Mouse (Mus musculus): ENCODE results near the gene Nfkbie. TPM values are rescaled to one million over a fixed set of nuclear protein-coding genes. Genes with fewer than 3 reads are reported as not detected.

The Nfkbie gene
- polyA plus RNA-seq, 1 experiment: 5.9 TPM

DNA sequence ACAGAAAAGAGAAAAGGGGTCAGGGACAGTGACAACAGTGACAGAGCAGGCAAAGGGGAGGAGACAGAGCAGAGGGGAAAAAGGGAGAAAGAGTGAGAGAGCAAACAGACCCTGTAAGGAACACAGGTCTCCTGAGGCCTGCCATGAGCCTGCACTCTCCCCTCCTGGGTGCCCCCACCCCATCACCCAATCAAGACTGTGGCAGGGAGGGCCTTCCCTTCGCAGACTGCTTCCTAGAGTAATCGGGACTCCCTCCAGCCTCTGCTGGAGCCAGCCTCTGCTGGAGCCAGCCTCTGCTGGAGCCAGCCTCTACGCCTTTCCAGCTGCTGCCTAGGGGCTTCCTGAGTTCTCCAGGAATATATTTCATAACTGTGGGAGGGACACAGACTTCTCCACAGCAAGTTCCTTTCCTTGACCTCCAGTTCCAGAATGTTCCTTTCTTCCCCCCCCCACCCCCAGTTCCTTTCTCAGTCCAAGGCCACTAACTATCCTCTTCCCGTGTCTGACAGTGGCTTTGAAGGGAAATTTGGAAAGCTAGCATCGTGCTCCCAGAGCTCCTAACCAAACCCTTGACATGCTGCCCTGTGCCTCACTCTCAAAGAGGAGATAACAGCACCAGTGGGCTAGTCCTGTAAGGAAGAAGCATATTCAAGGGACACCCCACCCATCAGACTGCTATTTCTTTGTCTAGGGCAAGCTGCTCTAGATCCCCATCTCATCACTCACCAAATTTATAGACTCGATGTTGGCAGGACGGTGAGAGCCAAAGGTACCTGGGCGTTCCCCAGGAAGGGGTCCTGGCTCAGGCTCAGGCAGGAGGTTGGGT lies 37.3 kb downstream of the Nfkbie start:
- no peak for DNase-seq (ENCODE audit: low read depth, low spot score)
- WGBS: 54% methylated on average over 8 of the region's 8 CpGs

GRCm38 (mm10) chr17:45593479-45593878 lies 38.0 kb downstream of the Nfkbie start:
- no peak for DNase-seq (ENCODE audit: low read depth, low spot score)
- WGBS: 65% methylated on average over 8 of the region's 8 CpGs

GRCm38 (mm10) chr17:45594195-45594594 lies 38.7 kb downstream of the Nfkbie start:
- WGBS: 68% methylated on average over 8 of the region's 8 CpGs
- DNase-seq (ENCODE audit: low read depth, low spot score): no peak

- WGBS: 2% methylated on average over 58 of the region's 58 CpGs
- DNase-seq (ENCODE audit: low read depth, low spot score): no peak
Measured at GRCm38 (mm10) chr17:45594881-45595735, 39.6 kb downstream of the Nfkbie start.

GRCm38 (mm10) chr17:45595736-45596390 lies 40.4 kb downstream of the Nfkbie start:
- 15% methylated on average over 23 of the region's 23 CpGs for WGBS
- no peak for DNase-seq (ENCODE audit: low read depth, low spot score)

DNA sequence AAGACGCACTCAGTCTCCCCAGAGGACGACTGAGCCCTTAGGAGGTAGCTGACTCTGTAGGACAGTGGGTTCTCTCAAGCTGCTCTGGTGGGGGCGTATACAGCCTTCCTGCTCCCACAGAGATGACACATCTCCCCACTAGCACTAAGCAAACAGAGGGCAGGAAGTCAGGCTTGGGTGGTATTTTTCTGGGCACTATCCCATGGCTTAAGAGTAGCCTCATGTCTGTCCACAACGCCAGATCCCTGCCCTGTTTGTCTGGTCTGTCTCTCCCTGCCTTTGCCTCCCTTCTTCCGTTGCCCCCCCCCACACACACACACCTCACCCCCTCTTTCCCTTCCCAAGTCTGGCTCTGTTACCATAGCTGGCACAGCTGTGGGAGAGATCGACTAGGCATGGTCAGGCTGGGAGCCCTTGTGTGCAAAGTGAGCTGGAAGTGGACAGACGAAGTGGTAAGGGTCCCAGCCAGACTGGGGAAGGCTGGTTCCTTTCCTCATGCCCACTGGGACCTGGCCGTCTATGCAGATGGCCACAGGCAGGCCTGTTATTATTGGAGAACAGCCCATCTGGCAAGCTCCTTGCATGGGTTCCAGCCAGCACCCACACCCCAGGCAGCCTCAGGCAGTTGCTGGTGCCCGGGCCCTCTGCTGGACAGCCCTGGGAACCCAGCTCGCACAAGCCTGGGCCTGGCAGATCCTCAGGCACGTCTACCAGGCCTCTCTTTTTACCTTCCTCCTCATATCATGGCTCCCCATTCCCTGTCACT lies 41.3 kb downstream of the Nfkbie start:
- WGBS: 26% methylated on average over 11 of the region's 11 CpGs
- no peak for DNase-seq (ENCODE audit: low read depth, low spot score)

DNA sequence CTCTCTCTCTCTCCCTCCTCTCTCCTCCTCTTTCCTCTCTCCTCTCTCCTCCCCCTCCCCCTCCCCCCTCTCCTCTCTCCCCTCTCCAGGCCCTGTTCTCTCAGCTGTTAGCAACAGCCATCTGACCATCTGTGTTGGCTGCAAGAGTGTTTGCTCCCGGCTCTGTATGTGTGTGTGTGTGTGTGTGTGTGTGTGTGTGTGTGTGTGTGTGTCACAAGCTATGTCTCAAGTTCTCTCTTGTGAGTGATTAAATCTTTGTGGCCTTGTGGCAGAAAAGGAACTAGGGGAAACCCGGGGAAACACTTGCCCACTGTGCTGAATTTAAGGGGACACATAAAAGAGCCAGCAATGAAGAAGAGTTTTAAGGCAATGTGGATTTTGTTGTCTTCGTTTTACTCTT lies 42.3 kb downstream of the Nfkbie start:
- WGBS: 10% methylated on average over 3 of the region's 3 CpGs
- DNase-seq (ENCODE audit: low read depth, low spot score): no peak

- no peak for DNase-seq (ENCODE audit: low read depth, low spot score)
Measured at GRCm38 (mm10) chr17:45598376-45598775, 42.9 kb downstream of the Nfkbie start.

DNA sequence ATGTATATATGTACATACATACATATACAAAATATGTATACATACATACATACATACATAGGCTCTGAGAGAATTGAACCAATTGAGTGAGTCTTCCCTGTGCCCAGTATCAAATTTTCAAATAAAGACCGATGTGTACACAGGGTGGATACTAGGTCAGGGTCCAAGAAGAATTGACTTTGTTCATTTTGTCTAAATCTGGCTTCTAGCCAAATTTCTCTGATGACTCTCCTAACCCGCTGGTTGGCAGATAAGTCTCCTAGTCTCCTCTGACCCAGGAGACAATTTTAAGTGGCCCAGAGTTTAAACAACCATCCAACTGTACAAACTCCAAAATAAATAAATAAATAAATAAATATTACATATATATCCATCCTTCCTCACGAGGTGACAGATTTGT lies 43.4 kb downstream of the Nfkbie start:
- 15% methylated on average over 3 of the region's 3 CpGs for WGBS
- DNase-seq (ENCODE audit: low read depth, low spot score): no peak

More at GRCm38 (mm10) chr17:45598376-45598775, 42.9 kb downstream of the Nfkbie start:
- 51% methylated on average over 2 of the region's 2 CpGs for WGBS

- WGBS: 19% methylated on average over 32 of the region's 32 CpGs
- DNase-seq (ENCODE audit: low read depth, low spot score): no peak
Measured at GRCm38 (mm10) chr17:45599446-45600242, 44.1 kb downstream of the Nfkbie start, which contains the start of gene Slc29a1. Gene Slc29a1 (minus strand): TSS chr17:45599606.

- 85% methylated on average over 8 of the region's 8 CpGs for WGBS
- no peak for DNase-seq (ENCODE audit: low read depth, low spot score)
Measured at GRCm38 (mm10) chr17:45600267-45600666, 44.8 kb downstream of the Nfkbie start.

GRCm38 (mm10) chr17:45601325-45601724 lies 45.8 kb downstream of the Nfkbie start:
- 61% methylated on average over 22 of the region's 22 CpGs for WGBS
- no peak for DNase-seq (ENCODE audit: low read depth, low spot score)

DNA sequence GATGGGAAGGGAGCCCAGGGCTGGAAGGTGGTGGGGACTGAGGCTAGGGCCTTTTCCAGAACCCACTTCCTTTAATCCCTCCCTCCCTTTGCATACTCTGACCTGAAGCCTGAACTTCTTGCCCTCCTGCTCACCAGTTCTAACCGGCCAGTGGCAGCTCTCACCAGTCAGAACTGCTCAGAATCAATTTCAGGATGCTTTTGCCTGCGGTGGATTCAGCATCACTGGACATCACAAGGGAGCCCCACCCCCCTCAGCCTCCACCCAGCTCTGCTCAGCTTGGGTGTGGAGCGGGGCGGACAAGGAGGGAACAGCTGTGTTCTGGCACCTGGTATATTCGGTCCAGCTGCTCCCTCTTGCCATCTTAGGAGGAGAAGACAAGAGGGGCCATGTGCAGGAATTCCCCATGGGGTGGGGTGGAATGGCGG lies 46.4 kb downstream of the Nfkbie start, which contains the start of gene Mymx:
Gene Mymx, minus strand, starts transcription at position 226 of the 428 bp plus-strand sequence.
- WGBS: 36% methylated on average over 6 of the region's 6 CpGs
- no peak for DNase-seq (ENCODE audit: low read depth, low spot score)

GRCm38 (mm10) chr17:45602984-45603383 lies 47.5 kb downstream of the Nfkbie start:
- DNase-seq (ENCODE audit: low read depth, low spot score): no peak
- 85% methylated on average over 3 of the region's 3 CpGs for WGBS

GRCm38 (mm10) chr17:45606992-45607879 lies 51.7 kb downstream of the Nfkbie start:
- 62% methylated on average over 15 of the region's 15 CpGs for WGBS
- no peak for DNase-seq (ENCODE audit: low read depth, low spot score)

GRCm38 (mm10) chr17:45608396-45608795 lies 52.9 kb downstream of the Nfkbie start:
- WGBS: 77% methylated on average over 4 of the region's 4 CpGs
- no peak for DNase-seq (ENCODE audit: low read depth, low spot score)

DNA sequence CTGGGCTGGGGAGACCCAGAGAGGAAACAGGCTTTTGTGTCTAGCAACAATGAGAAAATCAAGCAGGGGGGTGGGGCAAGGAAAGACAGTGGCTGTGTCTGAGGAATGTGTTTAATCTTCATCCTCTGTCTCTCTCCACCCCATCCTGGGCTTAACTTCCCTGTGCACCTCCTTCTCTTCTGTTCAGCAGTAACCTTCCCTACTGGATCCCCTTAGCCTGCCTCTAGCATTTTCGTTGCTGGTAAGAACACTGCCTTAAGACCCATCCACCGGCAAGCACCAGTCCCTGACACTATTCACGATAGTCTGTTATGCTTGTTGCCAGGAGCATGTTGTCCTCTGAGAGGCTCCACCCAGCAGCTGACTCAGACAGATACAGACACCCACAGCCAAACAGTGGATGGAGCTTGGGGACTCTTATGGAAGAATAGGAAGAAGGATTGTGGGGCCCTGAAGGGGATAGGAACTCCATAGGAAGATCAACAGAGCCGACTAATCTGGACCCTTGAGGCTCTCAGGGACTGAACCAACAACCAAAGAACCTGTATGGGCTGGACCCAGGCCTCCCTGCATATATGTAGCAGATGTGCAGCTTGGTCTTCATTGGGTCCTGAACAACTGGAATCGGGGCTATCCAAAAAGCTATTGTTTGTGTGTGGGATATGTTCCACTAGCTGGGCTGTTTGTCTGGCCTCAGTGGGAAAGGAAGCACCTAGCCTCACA lies 54.8 kb downstream of the Nfkbie start:
- WGBS: 31% methylated on average over 5 of the region's 5 CpGs
- DNase-seq (ENCODE audit: low read depth, low spot score): no peak
